Mouse (Mus musculus) neural tube, embryonic 13.5 days (tissue): ENCODE results near the gene Zfp385b. TPM values are rescaled to one million over a fixed set of nuclear protein-coding genes. Genes with fewer than 3 reads are reported as not detected.

Source experiments
- ATAC-seq: fragments of 200-750 bp; cut with Nextera tagmentation; 2 replicates; pipeline ENCODE4 v1.8.0; 2017; ENCODE audit warnings: low read depth, mild to moderate bottlenecking, moderate TSS enrichment, moderate library complexity
- H3K27ac ChIP-seq: fragments of 300-500 bp; sonication (generic); replicated peaks from 2 replicates; pipeline ENCODE4 v1.5.1; 2015; ENCODE audit warnings: moderate library complexity, mild to moderate bottlenecking, inconsistent platforms
- H3K27me3 ChIP-seq: fragments of 300-500 bp; sonication (generic); 2 replicates; pipeline ENCODE4 v1.6.1; 2015; ENCODE audit warnings: mild to moderate bottlenecking, inconsistent platforms
- H3K36me3 ChIP-seq: fragments of 300-500 bp; sonication (generic); 2 replicates; pipeline ENCODE4 v1.6.1; 2015; ENCODE audit warnings: mild to moderate bottlenecking, inconsistent platforms
- H3K4me1 ChIP-seq: fragments of 300-500 bp; sonication (generic); replicated peaks from 2 replicates; pipeline ENCODE4 v1.6.1; 2015; ENCODE audit warnings: inconsistent platforms
- H3K4me2 ChIP-seq: fragments of 300-500 bp; sonication (generic); 2 replicates; pipeline ENCODE4 v1.6.1; 2015; ENCODE audit warnings: inconsistent platforms, mild to moderate bottlenecking, moderate library complexity
- H3K4me3 ChIP-seq: fragments of 300-500 bp; sonication (generic); 2 replicates; pipeline ENCODE4 v1.5.1; 2015; ENCODE audit warnings: mild to moderate bottlenecking, inconsistent platforms
- H3K9ac ChIP-seq: fragments of 300-500 bp; sonication (generic); 2 replicates; pipeline ENCODE4 v1.6.1; 2015; ENCODE audit warnings: moderate library complexity, mild to moderate bottlenecking, inconsistent platforms
- H3K9me3 ChIP-seq: fragments of 300-500 bp; sonication (generic); 2 replicates; pipeline ENCODE4 v1.6.1; 2016; ENCODE audit warnings: inconsistent platforms
- WGBS: fragments of 180-500 bp; shearing (Covaris S2); methylation state at CpG from one replicate; pipeline ENCODE4 v1.1.7; 2015; 5-methylcytosine and 5-hydroxymethylcytosine counted together
- polyA plus RNA-seq: library from polyadenylated mRNA; unstranded; fragments of >200 nt; fragmentation: Nextera tagmentation; extraction: Ambion mirVana; gene quantifications from 2 replicates; pipeline ENCODE4 v1.2.1, GENCODE M21; 2015

Zfp385b gene
- polyA plus RNA-seq, 1 experiment from 2014 or later: 7.7 TPM

DNA sequence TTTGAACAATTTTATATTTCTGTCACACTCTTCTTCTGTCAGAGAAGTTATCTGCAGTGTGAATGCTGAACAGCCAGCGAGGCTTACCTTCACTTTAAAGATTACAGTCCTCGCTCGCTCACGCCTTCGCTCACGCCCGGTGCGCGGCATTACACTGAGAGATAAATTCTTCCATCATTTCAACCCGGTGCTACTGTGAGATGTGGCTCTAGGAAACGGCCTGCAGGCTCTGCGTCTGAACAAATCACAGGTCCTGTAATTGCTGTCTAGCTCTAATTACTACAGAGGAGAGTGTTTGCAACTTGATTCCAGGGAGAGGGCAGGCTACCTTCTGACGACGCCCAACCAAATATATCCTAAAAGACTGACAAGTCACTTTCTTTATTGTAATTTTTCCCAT, 300.1 kb downstream of the Zfp385b start:
- Histone ChIP-seq H3K4me1 (peaks cover 28% of the 10 kb centered on the region), H3K27ac (no peak overlapping the region), H3K9me3 (no peaks in the 10 kb centered on the region), H3K4me2 (peak overlapping the region; percentile 61), H3K4me3 (peak overlapping the region; percentile 31), H3K27me3 (0 out of 2 replicates have a peak, but pooled peaks cover 3% of the 10 kb centered on the region), H3K9ac (peak overlapping the region; percentile 57), H3K36me3 (no peaks in the 10 kb centered on the region)
- WGBS: under 1% methylated on average over 14 of the region's 14 CpGs
- peak; percentile 54; the same call in 1 of the 2 replicates for ATAC-seq

DNA sequence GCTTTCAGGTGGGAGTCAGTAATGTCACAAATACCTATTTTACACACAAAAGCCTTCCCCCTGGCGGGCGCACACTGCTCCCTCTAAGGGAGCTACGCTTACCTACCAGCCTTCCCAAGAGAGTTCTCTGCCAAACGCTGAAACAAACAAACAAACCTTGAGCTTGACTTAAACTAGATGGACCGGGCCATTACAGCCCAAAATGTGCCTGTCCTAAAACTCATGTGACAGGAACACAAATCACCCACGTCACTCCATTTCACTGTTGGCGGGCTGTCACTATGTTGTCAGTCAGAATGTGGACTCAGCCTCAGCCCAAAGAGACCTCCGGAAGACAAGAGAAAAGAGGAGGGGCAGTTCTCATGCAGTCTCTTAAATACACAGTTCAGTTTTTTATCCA, 300.7 kb downstream of the Zfp385b start:
- 10% methylated on average over 8 of the region's 8 CpGs for WGBS
- Histone ChIP-seq H3K36me3 (no peaks in the 10 kb centered on the region), H3K27ac (no peak overlapping the region), H3K4me3 (peak overlapping the region; percentile 31), H3K4me1 (peaks cover 34% of the 10 kb centered on the region), H3K9ac (peak overlapping the region; percentile 57; the same call in 1 of the 2 replicates), H3K4me2 (peak overlapping the region; percentile 61), H3K27me3 (0 out of 2 replicates have a peak, but pooled peaks cover 3% of the 10 kb centered on the region), H3K9me3 (no peaks in the 10 kb centered on the region)
- no peak for ATAC-seq

DNA sequence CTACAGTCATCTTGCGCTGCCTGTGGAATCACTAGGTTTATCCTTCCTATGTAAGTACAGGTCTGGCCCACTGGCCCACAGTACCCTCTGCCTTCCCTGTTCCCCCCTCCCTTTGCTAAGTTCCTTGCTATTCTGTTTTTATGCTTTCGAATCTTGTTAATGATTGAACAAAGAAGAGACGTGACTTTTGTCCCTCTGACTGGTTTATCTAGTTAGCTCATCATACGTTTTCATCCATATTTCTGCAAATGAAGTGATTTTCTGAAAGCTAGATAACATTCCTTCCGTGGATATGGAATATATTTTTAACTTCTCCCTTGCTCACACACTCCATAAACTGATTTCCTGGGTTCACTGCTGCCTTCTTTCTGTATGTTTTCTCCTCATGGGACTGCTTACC, 302.8 kb downstream of the Zfp385b start:
- Histone ChIP-seq H3K4me1 (peaks cover 39% of the 10 kb centered on the region), H3K9me3 (no peaks in the 10 kb centered on the region), H3K27ac (no peak overlapping the region), H3K9ac (no peak overlapping the region), H3K27me3 (0 out of 2 replicates have a peak, but pooled peaks cover 3% of the 10 kb centered on the region), H3K36me3 (no peaks in the 10 kb centered on the region), H3K4me2 (no peak overlapping the region), H3K4me3 (no peak overlapping the region)
- WGBS: 82% methylated on average over 5 of the region's 5 CpGs
- ATAC-seq: no peak

DNA sequence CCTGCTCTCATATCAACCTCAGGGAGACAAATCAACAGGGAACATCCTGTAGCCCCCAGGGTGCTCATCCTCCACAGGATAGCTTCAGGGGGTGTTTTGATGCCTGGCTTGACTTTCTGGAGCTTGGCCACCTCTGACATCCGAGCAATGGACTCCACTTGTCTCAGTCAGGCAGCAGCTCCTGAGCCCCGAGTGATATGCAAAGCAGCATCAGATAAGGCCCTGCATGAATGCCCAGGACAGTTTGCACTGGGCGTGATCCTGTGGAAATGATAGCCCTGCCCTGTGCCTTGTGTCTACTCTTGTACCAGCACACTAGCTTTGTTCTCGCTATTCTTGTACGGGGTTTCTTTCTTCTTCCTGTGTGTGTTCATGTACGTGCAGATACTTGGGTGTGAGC, 303.8 kb downstream of the Zfp385b start:
- Histone ChIP-seq H3K4me1 (peaks cover 39% of the 10 kb centered on the region), H3K9me3 (no peaks in the 10 kb centered on the region), H3K27ac (no peak overlapping the region), H3K36me3 (no peaks in the 10 kb centered on the region), H3K27me3 (0 out of 2 replicates have a peak, but pooled peaks cover 3% of the 10 kb centered on the region), H3K4me2 (no peak overlapping the region), H3K9ac (no peak overlapping the region), H3K4me3 (no peak overlapping the region)
- WGBS: 67% methylated on average over 6 of the region's 6 CpGs
- ATAC-seq: no peak

DNA sequence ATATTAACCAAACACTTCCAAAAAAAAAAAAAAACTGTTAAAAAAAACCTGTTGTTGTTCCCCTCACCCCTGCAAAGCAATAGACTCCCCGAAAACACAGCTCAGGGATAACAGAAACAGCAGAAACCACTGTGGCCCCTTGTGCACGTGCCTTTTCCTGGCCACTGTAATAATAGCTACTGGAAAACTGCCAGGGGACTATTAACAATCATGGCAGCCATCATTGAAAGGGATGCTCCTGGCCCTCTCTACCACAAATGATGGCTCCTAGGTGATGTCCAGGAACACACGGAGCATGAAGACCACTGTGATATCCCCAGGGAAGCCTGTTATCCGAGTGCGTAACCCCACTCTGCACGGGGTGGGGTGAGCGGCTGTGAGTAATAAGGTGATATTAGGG, 304.4 kb downstream of the Zfp385b start:
- 0 out of 2 replicates have a peak, but pooled peaks cover 3% of the 10 kb centered on the region for H3K27me3 ChIP-seq
- H3K36me3 ChIP-seq: no peaks in the 10 kb centered on the region
- H3K4me1 ChIP-seq: peaks cover 37% of the 10 kb centered on the region
- H3K4me2 ChIP-seq: no peak overlapping the region
- ATAC-seq: no peak
- H3K4me3 ChIP-seq: no peak overlapping the region
- 41% methylated on average over 7 of the region's 7 CpGs for WGBS
- H3K27ac ChIP-seq: peak overlapping the region; percentile 52; the same call in 1 of the 2 replicates
- H3K9ac ChIP-seq: no peak overlapping the region
- no peaks in the 10 kb centered on the region for H3K9me3 ChIP-seq

DNA sequence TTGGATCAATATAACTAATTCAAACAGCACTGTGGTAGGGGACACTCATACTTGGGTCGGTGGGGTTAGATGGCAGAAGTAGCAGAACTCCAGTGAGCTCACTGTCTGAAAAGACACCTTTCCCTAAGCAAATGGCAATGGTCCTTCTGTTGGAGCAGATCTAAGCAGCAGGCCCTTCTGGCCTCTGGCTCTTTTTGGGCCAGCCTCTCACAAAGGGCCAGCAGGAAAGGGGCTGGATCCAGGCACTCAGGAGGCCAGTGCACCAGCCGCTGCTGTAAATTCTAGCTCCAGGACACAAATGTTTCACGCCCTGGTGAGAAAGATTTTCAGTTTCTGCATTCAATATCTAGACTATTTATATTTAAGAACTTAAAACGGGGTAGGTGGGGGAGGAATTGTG, 305.0 kb downstream of the Zfp385b start:
- H3K9ac ChIP-seq: no peak overlapping the region
- no peaks in the 10 kb centered on the region for H3K36me3 ChIP-seq
- H3K4me3 ChIP-seq: no peak overlapping the region
- peak overlapping the region; percentile 52 for H3K27ac ChIP-seq
- H3K27me3 ChIP-seq: 0 out of 2 replicates have a peak, but pooled peaks cover 3% of the 10 kb centered on the region
- no peaks in the 10 kb centered on the region for H3K9me3 ChIP-seq
- H3K4me2 ChIP-seq: no peak overlapping the region
- peaks cover 31% of the 10 kb centered on the region for H3K4me1 ChIP-seq
- no peak for ATAC-seq
- 48% methylated on average over 4 of the region's 4 CpGs for WGBS

DNA sequence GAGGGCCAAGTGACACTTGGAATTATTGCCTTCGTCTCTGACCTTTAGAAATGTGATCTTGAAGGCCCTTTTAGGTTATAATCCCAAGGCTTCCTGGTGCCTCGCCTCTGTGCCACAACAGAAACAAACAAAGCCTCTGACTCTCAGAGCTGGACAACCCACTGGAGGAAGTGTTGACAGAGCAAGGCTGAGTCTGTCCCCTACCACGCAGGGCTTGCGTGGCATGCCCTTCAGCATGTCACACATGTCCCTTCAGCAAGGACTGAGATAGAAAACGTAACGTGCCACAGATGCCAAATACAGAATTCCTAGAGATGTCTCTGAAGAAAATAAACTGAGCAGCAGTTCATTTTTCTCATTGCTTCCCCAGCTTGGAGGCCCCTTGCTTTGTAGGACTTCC, 310.7 kb downstream of the Zfp385b start:
- H3K4me3 ChIP-seq: no peak overlapping the region
- 77% methylated on average over 6 of the region's 6 CpGs for WGBS
- ATAC-seq: no peak

DNA sequence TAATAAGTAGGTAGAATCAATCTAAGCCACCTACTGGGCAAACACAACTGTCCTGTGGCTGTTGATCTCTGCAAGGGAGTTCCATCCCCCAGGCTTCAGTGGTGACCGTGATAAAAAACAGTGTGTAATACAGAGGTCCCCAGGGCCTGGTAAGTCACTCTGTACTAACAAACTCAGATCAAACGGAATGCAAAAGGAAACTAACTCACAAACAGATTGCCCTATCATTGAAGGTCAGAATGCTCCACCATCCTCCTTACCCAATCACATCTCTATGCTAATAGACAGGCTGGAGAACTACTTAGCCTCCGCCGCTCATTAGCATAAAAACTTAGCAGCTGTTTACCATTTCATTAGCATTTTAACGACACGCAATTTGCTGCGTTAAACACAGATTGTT, 313.1 kb downstream of the Zfp385b start:
- Histone ChIP-seq H3K4me1 (peaks cover 10% of the 10 kb centered on the region; the same call in 1 of the 2 replicates), H3K36me3 (no peaks in the 10 kb centered on the region), H3K4me2 (peak overlapping the region; percentile 36), H3K9ac (no peak overlapping the region), H3K9me3 (no peaks in the 10 kb centered on the region), H3K27me3 (no peaks in the 10 kb centered on the region), H3K27ac (no peak overlapping the region), H3K4me3 (0 out of 2 replicates have a peak overlapping the region, but pooled peaks have one; percentile 2)
- WGBS: 1% methylated on average over 7 of the region's 7 CpGs
- peak; percentile 83 for ATAC-seq

More for the DNA sequence above, 310.7 kb downstream of the Zfp385b start:
- no peak overlapping the region for H3K9ac ChIP-seq
- peaks cover 16% of the 10 kb centered on the region for H3K4me1 ChIP-seq
- no peak overlapping the region for H3K27ac ChIP-seq
- no peaks in the 10 kb centered on the region for H3K9me3 ChIP-seq
- H3K36me3 ChIP-seq: no peaks in the 10 kb centered on the region
- no peaks in the 10 kb centered on the region for H3K27me3 ChIP-seq
- no peak overlapping the region for H3K4me2 ChIP-seq

DNA sequence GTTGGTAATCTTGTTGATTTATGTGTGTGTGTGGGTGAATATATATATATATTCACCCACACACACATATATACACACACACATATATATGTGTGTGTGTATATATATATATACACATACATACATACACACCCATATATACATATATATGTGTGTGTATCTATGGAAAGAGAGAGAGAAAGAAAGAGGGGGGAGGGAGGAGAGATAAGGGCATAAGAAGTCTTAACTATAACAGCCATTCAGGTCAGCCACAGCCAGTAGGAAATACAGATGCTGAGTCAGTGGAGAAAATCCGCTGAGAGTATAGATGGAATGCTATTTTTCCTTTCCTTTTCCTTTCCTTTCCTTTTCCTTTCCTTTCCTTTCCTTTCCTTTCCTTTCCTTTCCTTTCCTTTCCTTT, 313.8 kb downstream of the Zfp385b start:
- Histone ChIP-seq H3K9me3 (no peaks in the 10 kb centered on the region), H3K9ac (no peak overlapping the region), H3K27me3 (no peaks in the 10 kb centered on the region), H3K4me2 (no peak overlapping the region), H3K4me1 (peaks cover 10% of the 10 kb centered on the region; the same call in 1 of the 2 replicates), H3K27ac (no peak overlapping the region), H3K36me3 (no peaks in the 10 kb centered on the region), H3K4me3 (no peak overlapping the region)
- no peak for ATAC-seq
- 83% methylated on average over 1 of the region's 1 CpGs for WGBS

DNA sequence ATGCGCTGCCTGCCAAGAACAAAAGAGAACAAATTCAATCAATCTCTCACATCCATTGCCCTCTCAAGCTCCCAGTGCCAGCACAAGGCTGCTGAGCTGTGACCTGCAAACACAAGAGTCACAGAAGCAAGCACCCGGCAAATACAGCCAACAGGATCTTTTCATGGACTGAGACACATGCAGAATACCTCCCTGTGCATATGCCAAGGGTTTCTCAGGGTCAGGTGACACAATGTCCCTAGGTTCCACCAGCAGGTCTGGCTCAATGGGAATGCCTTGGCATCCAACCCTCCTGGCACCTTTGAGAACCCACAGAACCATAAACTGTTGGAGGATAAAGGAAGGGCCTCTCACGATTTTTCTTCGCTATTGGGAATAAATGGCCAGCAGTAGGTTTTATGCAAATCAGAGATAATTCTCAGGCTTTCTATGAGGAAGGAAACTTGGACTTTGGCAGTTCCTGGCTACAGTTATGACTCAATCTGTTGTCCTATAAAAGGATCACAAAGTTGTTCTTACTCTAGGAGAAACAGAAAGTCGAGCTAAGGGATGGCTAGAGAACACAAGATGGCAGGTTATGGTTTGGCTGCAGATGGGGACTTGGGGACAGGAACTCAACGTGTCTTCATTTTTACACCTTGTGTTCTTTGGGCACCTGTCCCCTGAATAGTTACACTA, 315.6 kb downstream of the Zfp385b start:
- WGBS: 81% methylated on average over 6 of the region's 6 CpGs
- no peak for ATAC-seq
- Histone ChIP-seq H3K9ac (no peak overlapping the region), H3K27me3 (no peaks in the 10 kb centered on the region), H3K4me2 (no peak overlapping the region), H3K4me1 (peaks cover 10% of the 10 kb centered on the region; the same call in 1 of the 2 replicates), H3K36me3 (no peaks in the 10 kb centered on the region), H3K4me3 (no peak overlapping the region), H3K27ac (no peak overlapping the region), H3K9me3 (no peaks in the 10 kb centered on the region)

DNA sequence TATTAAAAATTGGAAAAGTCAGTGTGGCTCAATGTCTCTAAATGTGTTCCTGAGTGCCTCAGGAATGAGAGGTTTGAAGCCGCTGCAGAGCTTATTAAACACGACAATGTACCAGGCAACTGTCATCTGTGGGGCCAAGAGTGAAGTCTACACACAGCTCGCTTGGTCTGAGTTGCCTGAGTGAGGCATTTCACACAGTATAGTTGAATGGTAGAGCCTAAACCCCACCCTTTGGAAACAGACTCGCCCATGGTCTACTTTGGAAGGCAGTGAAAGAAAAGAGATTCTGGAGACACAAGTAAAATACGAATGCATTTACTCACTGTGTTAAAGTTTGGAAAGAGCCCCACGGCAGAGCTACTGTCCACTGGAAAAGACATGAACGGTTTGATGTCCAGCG, 316.2 kb downstream of the Zfp385b start:
- Histone ChIP-seq H3K9ac (no peak overlapping the region), H3K27me3 (no peaks in the 10 kb centered on the region), H3K27ac (no peak overlapping the region), H3K36me3 (no peaks in the 10 kb centered on the region), H3K4me1 (peaks cover 10% of the 10 kb centered on the region; the same call in 1 of the 2 replicates), H3K4me3 (no peak overlapping the region), H3K9me3 (no peaks in the 10 kb centered on the region), H3K4me2 (no peak overlapping the region)
- 89% methylated on average over 8 of the region's 8 CpGs for WGBS
- ATAC-seq: no peak

DNA sequence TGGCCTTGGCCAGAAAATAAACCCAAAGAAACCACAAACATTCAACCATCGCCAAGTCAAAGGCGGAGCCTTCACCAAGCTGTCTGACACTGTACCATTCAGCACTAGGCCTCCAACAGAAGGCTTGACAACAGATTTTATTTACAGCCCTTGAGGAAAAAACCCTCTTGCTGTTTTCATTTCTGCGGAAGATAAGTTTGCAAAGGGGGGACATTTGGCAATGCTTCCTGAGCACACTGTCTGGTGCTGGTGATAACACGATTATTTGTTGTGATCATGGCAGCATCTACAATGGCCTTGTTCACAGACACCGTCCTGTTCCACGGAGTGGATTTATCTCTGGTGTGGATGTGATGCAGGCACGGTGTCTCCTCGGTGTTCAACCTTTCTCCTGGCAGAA, 317.0 kb downstream of the Zfp385b start:
- H3K27me3 ChIP-seq: no peaks in the 10 kb centered on the region
- no peak overlapping the region for H3K27ac ChIP-seq
- no peaks in the 10 kb centered on the region for H3K9me3 ChIP-seq
- 76% methylated on average over 8 of the region's 8 CpGs for WGBS
- no peaks in the 10 kb centered on the region for H3K36me3 ChIP-seq
- no peak overlapping the region for H3K4me3 ChIP-seq
- H3K9ac ChIP-seq: no peak overlapping the region
- peaks cover 10% of the 10 kb centered on the region; the same call in 1 of the 2 replicates for H3K4me1 ChIP-seq
- no peak for ATAC-seq
- no peak overlapping the region for H3K4me2 ChIP-seq
